Mouse (Mus musculus): ENCODE data around the gene Paf1. TPM values are rescaled to one million over a fixed set of nuclear protein-coding genes. Genes with fewer than 3 reads are reported as not detected.
A peak's percentile ranks its signal among the peaks of the same experiment; 100 is the strongest.

Gene Paf1
- polyA plus RNA-seq, 1 experiment from 2014 or later = 30.7 TPM

DNA sequence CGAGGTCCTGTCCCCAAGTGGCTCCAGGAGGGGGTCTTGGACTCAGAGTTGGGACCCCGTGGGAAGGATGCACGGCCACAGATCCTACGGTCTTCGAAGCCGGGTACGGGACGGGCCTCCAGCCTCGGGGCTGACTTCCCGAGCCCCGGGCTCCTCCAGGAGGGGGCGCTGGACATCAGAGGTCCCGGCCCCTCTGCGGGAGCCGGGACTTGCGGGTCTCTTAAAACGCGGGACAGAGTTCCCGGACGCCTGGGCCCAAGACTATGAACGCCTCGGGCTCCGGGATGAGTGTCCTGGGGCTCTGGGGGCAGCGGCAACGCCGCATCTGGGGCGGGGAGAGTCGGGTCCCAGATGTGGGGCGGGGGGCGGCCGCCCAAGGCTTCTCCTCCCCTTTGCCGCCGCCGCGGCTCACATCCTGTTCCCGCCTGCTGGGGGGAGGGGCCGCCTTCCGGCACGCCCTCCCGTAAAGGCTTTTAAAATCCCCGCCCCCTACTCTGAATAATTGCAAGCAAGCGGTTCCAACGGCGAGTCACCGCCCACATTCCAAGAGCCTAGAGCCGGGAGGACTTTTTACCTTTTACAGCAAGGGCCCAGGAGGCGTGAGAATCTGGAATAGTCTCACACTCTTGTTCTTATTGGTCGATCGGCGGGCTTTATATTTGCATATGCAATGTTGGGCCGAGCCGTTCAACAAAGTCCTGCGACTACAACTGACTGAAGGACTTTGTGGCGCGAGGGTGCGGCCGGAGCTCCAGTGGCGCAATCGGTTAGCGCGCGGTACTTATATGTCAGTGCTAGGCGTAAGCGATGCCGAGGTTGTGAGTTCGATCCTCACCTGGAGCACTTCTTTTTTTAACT lies 20.3 kb upstream of the Paf1 start, which contains the start of gene Plekhg2:
Plekhg2 (minus strand) TSS at position 349 of the 858 bp plus-strand sequence.
- peaks cover 18% of the 10 kb centered on the region; the same call in 1 of the 2 replicates for H3K27me3 ChIP-seq
- H3K9ac ChIP-seq = peak within 1 kb of the TSS; percentile 81
- DNase-seq (peak; percentile 95), ATAC-seq (ENCODE audit: low read depth) (peak; percentile 83)
- H3K9me3 ChIP-seq (replicated peaks) = no peaks in the 10 kb centered on the region
- peak within 1 kb of the TSS; percentile 86 for H3K27ac ChIP-seq
- H3K4me1 ChIP-seq (replicated peaks) = peaks cover 72% of the 10 kb centered on the region
- peak within 1 kb of the TSS; percentile 98 for H3K4me2 ChIP-seq
- under 1% methylated on average over 63 of the region's 66 CpGs for WGBS (ENCODE audit: insufficient replicate concordance)
- H3K36me3 ChIP-seq = peaks cover 13% of the 10 kb centered on the region
- H3K4me3 ChIP-seq (replicated peaks) = peak within 1 kb of the TSS; percentile 73

DNA sequence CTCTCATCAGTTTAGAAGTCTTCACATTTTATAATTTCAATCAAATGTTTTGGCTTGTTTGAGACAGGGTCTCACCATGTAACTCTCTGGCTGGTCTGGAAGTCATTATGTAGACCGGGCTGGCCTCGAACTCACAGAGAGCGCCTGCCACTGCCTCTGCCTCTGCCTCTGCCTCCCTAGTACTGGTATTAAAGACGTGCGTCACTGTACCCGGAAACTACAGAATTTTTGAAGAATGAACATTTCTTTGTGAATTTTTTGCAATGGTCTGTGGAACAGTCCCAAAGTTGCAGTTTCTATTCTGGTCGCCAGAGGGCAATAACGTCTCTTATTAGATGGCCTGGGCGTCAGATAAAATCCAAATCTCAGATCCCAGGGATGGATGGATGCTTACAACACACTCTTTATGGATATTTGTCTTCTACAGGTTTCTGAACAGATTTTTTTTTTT lies 19.6 kb upstream of the Paf1 start:
- Histone ChIP-seq H3K4me3 (replicated peaks) (peak overlapping the region; percentile 73), H3K4me1 (replicated peaks) (peaks cover 78% of the 10 kb centered on the region), H3K9me3 (replicated peaks) (no peaks in the 10 kb centered on the region), H3K27ac (peak overlapping the region; percentile 86), H3K4me2 (peak overlapping the region; percentile 98), H3K27me3 (peaks cover 18% of the 10 kb centered on the region; the same call in 1 of the 2 replicates), H3K9ac (peak overlapping the region; percentile 71), H3K36me3 (peaks cover 16% of the 10 kb centered on the region)
- WGBS (ENCODE audit: insufficient replicate concordance) = 1% methylated on average over 9 of the region's 9 CpGs
- peak; percentile 1; the same call in 1 of the 2 replicates for ATAC-seq (ENCODE audit: low read depth)
- DNase-seq = peak; percentile 65

DNA sequence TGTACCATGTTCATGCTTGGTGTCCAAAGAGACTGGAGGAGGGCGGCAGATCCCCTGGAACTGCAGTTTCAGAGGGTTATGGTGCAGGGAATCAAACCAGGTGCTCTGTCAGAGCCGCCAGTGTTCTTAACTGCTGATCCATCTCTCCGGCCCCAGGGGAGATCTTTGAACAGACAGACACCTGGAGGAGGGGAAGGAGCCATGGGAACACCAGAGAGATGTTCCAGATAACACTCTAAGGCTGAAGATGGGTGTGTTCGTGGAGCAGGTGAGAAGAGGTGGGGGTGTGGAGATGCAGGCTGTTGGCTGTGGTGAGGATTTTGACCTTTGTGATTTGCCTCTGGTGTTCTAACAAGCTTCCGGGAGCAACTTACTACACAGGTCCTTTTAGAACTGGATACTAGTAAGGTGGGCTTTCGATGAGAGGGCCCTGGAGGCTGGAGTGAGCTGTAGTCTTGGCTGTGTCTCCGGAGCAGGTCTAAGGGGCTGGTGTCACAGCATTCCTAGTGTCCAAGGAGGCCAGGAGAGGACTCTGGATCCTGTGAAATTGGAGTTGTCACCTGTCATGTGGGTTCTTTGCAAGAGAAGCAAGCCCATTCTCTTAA lies 18.8 kb upstream of the Paf1 start:
- Histone ChIP-seq H3K4me2 (0 out of 2 replicates have a peak overlapping the region, but pooled peaks have one; percentile 91), H3K9me3 (replicated peaks) (no peaks in the 10 kb centered on the region), H3K4me1 (replicated peaks) (peaks cover 86% of the 10 kb centered on the region), H3K36me3 (peaks cover 10% of the 10 kb centered on the region), H3K27ac (peak overlapping the region; percentile 91), H3K4me3 (replicated peaks) (no peak overlapping the region), H3K9ac (no peak overlapping the region), H3K27me3 (peaks cover 18% of the 10 kb centered on the region; the same call in 1 of the 2 replicates)
- DNase-seq = no peak
- ATAC-seq (ENCODE audit: low read depth) = no peak
- WGBS (ENCODE audit: insufficient replicate concordance) = 77% methylated on average over 7 of the region's 7 CpGs

DNA sequence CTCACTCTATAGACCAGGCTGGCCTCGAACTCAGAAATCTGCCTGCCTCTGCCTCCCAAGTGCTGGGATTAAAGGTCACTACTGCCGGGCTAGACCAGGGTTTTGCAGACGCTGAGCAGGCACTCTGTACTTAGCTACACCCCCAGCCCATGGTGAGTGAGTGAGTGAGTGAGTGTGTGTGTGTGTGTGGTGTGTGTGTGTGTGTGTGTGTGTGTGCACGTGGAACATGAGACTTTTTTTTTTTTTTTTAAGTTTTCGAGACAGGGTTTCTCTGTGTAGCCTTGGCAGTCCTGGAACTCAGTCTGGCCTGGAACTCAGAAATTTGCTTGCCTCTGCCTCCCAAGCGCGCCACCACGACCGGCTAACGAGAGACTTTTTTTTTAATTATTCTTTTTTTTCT lies 18.1 kb upstream of the Paf1 start:
- Histone ChIP-seq H3K27me3 (peaks cover 18% of the 10 kb centered on the region; the same call in 1 of the 2 replicates), H3K4me1 (replicated peaks) (peaks cover 89% of the 10 kb centered on the region), H3K27ac (peak overlapping the region; percentile 91), H3K9ac (peak overlapping the region; percentile 79; the same call in 1 of the 2 replicates), H3K9me3 (replicated peaks) (no peaks in the 10 kb centered on the region), H3K4me3 (replicated peaks) (peak overlapping the region; percentile 68; the same call in 1 of the 2 replicates), H3K36me3 (peaks cover 10% of the 10 kb centered on the region), H3K4me2 (peak overlapping the region; percentile 91)
- DNase-seq (no peak), ATAC-seq (ENCODE audit: low read depth) (no peak)
- WGBS (ENCODE audit: insufficient replicate concordance) = 57% methylated on average over 10 of the region's 10 CpGs

DNA sequence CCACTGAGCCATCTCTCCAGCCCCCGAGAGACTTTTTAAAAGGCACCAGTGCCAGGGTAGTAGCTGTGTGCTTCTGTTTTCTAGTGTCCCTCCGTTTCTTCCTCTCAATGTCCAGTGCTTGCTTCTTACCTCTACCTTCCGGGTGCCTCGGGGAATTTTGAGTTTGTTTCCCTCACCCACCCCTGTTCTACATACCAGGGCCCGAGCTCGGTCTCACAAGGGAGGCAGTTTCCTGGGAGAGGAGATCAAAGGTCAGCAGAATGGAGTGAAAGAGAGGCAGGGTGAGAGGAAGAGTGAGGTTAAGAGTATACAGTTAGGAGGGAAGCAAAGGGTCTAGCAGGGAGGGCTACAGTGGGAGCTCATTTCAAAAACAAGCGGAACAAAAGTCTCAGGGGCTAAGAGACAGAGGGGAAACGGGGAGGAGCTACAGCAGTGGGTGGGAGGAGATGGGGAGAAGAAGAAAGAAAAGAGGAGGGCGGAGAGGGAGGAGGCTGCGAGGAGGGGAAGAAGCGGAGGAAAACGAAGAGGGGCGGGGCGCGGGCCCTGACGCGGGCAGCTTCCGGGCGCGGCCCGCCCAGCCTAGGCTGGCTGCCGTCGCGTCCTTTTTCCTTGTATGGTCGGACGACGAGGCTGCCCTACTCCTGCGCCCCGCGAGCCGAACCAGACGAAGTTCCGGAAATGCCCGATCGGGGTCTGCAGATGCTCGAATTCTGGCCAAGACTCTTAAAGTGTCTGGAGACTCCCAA lies 17.4 kb upstream of the Paf1 start:
- peaks cover 89% of the 10 kb centered on the region for H3K4me1 ChIP-seq (replicated peaks)
- H3K9me3 ChIP-seq (replicated peaks) = no peaks in the 10 kb centered on the region

DNA sequence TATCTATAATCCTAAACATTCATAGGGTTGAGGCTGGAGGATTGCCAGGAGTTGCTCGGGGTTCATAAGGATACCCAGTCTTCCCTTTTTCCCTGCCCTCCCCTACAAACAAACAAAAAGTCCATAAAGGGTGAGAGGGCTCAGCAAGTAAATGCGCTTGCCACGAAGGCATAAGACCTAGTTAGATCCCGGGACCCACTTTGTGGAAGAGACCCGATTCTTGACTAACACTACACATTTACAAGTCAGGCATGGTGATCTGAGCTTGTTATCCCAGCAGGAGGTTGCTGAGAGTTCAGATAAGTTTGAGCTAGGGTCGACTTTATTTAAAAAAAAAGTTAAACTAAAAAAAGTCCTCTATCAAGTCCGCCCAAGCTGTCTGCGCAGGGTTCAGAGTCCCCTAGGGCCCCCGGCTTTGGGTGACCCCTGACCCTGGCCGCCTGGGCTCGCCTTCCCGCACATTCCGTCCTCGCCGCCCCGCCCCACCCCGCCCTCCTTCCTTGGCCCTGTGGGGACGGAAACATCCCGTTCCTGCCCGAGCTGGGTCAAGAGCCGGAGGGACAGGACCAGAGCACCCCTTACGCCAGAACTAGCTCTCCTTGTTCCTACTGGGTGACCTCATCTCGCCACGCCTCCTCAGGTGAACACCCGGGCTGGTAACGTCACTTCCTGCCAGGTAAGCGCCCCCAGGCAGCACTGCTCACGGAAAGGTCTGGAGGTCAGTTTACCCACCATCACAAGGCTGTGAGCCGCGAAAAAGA lies 16.6 kb upstream of the Paf1 start:
- Histone ChIP-seq H3K4me1 (replicated peaks) (peaks cover 89% of the 10 kb centered on the region), H3K4me3 (replicated peaks) (peak overlapping the region; percentile 68), H3K4me2 (peak overlapping the region; percentile 91), H3K36me3 (peaks cover 10% of the 10 kb centered on the region), H3K27me3 (peaks cover 5% of the 10 kb centered on the region; the same call in 1 of the 2 replicates), H3K9me3 (replicated peaks) (no peaks in the 10 kb centered on the region), H3K9ac (peak overlapping the region; percentile 79), H3K27ac (peak overlapping the region; percentile 91)
- ATAC-seq (ENCODE audit: low read depth) = no peak
- DNase-seq = peak; percentile 38
- 4% methylated on average over 30 of the region's 30 CpGs for WGBS (ENCODE audit: insufficient replicate concordance)

More for the DNA sequence above, 17.4 kb upstream of the Paf1 start:
- DNase-seq (peak; percentile 85), ATAC-seq (ENCODE audit: low read depth) (peak; percentile 54)
- peak overlapping the region; percentile 79 for H3K9ac ChIP-seq
- peaks cover 12% of the 10 kb centered on the region; the same call in 1 of the 2 replicates for H3K27me3 ChIP-seq
- H3K27ac ChIP-seq = peak overlapping the region; percentile 91
- WGBS (ENCODE audit: insufficient replicate concordance) = under 1% methylated on average over 32 of the region's 36 CpGs
- peak overlapping the region; percentile 68 for H3K4me3 ChIP-seq (replicated peaks)
- peaks cover 10% of the 10 kb centered on the region for H3K36me3 ChIP-seq
- peak overlapping the region; percentile 91 for H3K4me2 ChIP-seq

DNA sequence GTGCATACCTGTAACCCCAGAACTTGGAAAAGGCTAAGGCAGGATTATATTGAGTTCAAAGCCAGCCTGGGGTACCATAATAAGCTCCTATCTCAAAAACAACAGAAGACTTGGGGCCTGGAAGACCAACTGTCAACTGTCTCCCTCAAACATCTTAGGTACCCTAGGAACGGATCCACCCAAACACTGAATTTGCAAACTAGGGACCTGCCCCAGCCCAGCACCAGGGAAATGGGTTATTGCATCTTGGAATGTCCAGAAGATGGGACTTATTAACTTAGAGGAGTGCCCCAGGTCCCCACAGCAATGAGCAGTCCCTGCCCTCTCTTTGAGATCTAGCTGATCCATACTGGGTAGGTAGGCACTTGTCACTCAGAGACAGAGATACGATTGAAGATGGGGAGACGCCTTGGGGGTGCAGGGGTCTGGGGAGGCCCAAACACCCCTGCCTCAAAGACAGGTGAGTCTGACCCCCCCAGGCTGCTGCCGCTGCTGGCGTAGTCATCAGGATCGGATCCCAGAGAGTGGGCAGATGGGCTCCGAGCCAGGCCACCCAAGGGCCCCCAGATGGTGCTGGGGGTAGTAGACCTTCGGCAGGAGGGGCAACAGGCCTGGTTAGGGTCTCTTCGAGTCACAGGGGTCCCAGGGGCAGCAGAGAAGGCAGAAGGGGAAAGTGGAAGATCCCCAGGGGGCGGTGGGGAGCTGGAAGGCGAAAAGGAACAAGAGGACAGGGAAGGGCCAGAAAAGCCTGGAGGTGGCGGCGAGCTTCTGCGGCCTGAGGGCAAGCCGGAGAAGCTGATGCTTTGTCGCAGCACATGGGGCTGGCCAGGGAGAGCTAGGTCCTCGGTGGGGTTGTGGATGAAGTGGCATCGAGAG lies 15.3 kb upstream of the Paf1 start:
- DNase-seq (no peak), ATAC-seq (ENCODE audit: low read depth) (no peak)
- H3K4me3 ChIP-seq (replicated peaks) = peak overlapping the region; percentile 68
- peak overlapping the region; percentile 81 for H3K9ac ChIP-seq
- peak overlapping the region; percentile 89 for H3K27ac ChIP-seq
- no peaks in the 10 kb centered on the region for H3K27me3 ChIP-seq
- peaks cover 10% of the 10 kb centered on the region for H3K36me3 ChIP-seq
- peak overlapping the region; percentile 91 for H3K4me2 ChIP-seq
- 51% methylated on average over 18 of the region's 18 CpGs for WGBS (ENCODE audit: insufficient replicate concordance)
- no peaks in the 10 kb centered on the region for H3K9me3 ChIP-seq (replicated peaks)
- peaks cover 90% of the 10 kb centered on the region for H3K4me1 ChIP-seq (replicated peaks)

DNA sequence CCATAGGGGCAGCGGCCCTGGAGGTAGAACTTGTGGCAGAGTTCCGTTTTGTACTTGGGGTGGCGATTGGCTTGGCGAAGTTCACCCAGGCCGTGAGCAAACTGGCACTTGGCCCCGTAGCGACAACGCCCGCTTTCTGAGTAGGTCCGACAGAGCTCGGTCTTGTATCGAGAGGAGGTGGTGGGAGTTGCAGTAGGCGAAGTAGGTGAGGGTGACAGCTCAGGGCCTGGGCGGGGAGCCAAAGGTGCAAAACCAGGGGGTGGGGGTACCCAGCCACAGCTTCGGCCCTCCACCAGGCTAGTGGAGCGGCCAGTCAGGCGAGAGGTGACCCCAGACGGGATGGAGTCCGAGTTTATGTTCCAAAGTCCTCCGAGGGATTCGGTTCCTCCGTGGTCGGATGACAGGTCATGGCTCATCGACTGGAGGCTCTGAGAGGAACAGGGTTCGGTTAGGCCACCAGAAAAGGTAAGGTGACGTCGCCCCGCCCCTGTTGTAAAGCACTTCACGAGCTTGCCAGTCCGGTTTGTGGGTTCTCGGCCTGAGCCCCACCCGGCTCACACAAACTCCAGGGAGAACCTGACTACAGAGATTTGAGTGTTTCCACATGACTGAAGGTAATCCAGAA lies 14.6 kb upstream of the Paf1 start:
- ATAC-seq (ENCODE audit: low read depth) (no peak), DNase-seq (peak; percentile 26)
- peaks cover 10% of the 10 kb centered on the region for H3K36me3 ChIP-seq
- H3K27me3 ChIP-seq = no peaks in the 10 kb centered on the region
- H3K4me3 ChIP-seq (replicated peaks) = peak overlapping the region; percentile 68
- H3K4me1 ChIP-seq (replicated peaks) = peaks cover 95% of the 10 kb centered on the region
- peak overlapping the region; percentile 81 for H3K9ac ChIP-seq
- H3K4me2 ChIP-seq = peak overlapping the region; percentile 91
- H3K9me3 ChIP-seq (replicated peaks) = no peaks in the 10 kb centered on the region
- H3K27ac ChIP-seq = peak overlapping the region; percentile 89
- WGBS (ENCODE audit: insufficient replicate concordance) = 22% methylated on average over 32 of the region's 32 CpGs

DNA sequence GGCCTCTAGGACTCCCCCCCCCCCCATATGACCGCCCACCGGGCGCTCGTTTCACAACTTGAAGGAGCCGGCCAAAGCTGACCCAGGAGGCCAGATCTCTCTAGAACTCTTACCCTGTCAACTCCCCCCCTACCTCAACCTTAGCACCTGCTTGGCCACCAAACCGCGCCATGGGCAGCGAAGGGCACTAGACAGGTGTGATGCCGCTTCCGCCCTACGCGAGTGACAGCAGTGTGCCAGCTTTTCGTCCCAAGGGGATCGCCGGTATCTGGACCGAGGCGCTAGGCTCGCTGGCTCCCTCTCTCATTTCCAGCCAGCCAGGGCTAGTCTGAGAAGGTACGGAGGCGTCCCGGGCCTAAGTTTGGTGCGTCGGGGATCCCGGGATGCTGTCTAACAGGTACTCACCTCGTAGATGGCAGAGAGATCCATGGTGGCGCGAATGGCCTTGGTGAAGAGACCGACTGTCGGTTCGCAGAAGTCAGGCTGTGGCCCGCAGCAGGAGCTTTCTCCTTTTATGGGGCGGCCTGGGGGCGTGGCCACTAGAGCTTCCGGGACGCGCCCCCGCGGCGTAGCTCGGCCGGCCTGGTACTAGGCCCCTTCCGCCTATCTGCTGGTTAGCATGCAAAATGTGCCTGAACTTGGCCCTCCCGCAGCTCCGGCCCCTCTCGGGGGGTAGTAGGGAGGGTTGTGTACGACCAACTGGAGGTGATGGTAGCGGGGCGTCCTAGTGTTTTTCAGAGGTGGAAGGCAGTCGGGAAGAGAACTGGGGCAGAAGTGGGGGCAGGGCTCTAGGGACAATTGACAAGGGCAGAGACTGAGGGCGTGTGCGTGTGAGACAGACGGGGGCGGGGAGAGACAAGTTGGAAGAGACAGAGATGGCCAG lies 13.7 kb upstream of the Paf1 start:
- Histone ChIP-seq H3K9ac (peak overlapping the region; percentile 81), H3K27ac (peak overlapping the region; percentile 89), H3K4me1 (replicated peaks) (peaks cover 95% of the 10 kb centered on the region), H3K4me3 (replicated peaks) (peak overlapping the region; percentile 68), H3K36me3 (peaks cover 10% of the 10 kb centered on the region), H3K27me3 (no peaks in the 10 kb centered on the region), H3K9me3 (replicated peaks) (no peaks in the 10 kb centered on the region), H3K4me2 (peak overlapping the region; percentile 91)
- peak; percentile 67 for ATAC-seq (ENCODE audit: low read depth)
- WGBS (ENCODE audit: insufficient replicate concordance) = under 1% methylated on average over 53 of the region's 53 CpGs
- peak; percentile 88 for DNase-seq

All from liver, embryonic 13.5 days (tissue).